ENCODE assay signal across 10 mouse cellular contexts in genomic region chr2:140926922-140927321, GRCm38 (mm10).
DNase-seq lines count a peak whose midpoint lies in the region; ATAC-seq lines count a peak whose summit lies in the region.
"Had no signal": no experiment of that assay in that cellular context is flagged by ENCODE, and none has a peak within 500 bp of the region (broad histone marks: within the 10 kb centered on the region; RNA-seq: fewer than 3 reads in every experiment).

No protein-coding gene starts in this region.

- H3K4me1 ChIP-seq in kidney, embryonic 16.5 days (ENCODE audit: insufficient read depth, low read length), result no peaks in the 10 kb centered on the region

- no peaks in the 10 kb centered on the region for H3K36me3 ChIP-seq in kidney, embryonic 16.5 days (ENCODE audit: insufficient read depth, low read length)

- no peaks in the 10 kb centered on the region for H3K27me3 ChIP-seq in kidney, embryonic 16.5 days (ENCODE audit: insufficient read depth, low read length)

- H3K9ac ChIP-seq in kidney, embryonic 16.5 days (replicated peaks; ENCODE audit: low read length), result no peak overlapping the region

- H3K27ac ChIP-seq in kidney, embryonic 16.5 days (ENCODE audit: low read length), result no peak overlapping the region

- no peak overlapping the region for H3K4me2 ChIP-seq in kidney, embryonic 16.5 days (replicated peaks; ENCODE audit: low read depth, low read length)

- DNase-seq in kidney, postnatal 10 days, result peak; percentile 10
- DNase-seq in thymus, postnatal 4 days, result peak; percentile 40
- no peak for DNase-seq in thymus, postnatal 10 days (ENCODE audit: low spot score in 2 of 2)
- no peak for DNase-seq in ovary, postnatal 14 days (ENCODE audit: low spot score)
- DNase-seq: adrenal gland, postnatal 14 days; gastrocnemius, postnatal 14 days; thymus, postnatal 25 days had no signal

- H3K9me3 ChIP-seq in kidney, embryonic 16.5 days (ENCODE audit: low read length), result no peaks in the 10 kb centered on the region

- ATAC-seq in kidney, embryonic 16.5 days (ENCODE audit: low FRiP score, low TSS enrichment), result no peak
- ATAC-seq in common myeloid progenitor, adult 5-6 weeks (replicated peaks; ENCODE audit: low read depth, poor library complexity, severe bottlenecking), result peak; percentile 73
- ATAC-seq in inflammation-experienced regulatory T-cells, adult 6 months, result no peak

- H3K4me3 ChIP-seq in kidney, embryonic 16.5 days (ENCODE audit: low read length), result no peak overlapping the region

Comparison
In these comparisons a context has a peak if more than half of its experiments do, and no peak if none do; other contexts are left out.
1. DNase-seq: peak in kidney, postnatal 10 days (single experiment) and thymus, postnatal 4 days (single experiment); none in thymus, postnatal 10 days (0 of 2) and ovary, postnatal 14 days (single experiment).